Comparison of ENCODE assay signal across 39 mouse cellular contexts in genomic region chr8:43255695-43256094, GRCm38 (mm10). TPM values are rescaled to one million over a fixed set of nuclear protein-coding genes. Genes with fewer than 3 reads are reported as not detected.
"Had no signal": no experiment of that assay in that cellular context is flagged by ENCODE, and none has a peak within 500 bp of the region (broad histone marks: within the 10 kb centered on the region; RNA-seq: fewer than 3 reads in every experiment).

No protein-coding gene starts in this region.

- H3K4me3 ChIP-seq: gastrocnemius, adult 2 months; heart, embryonic 10.5 days; heart, embryonic 12.5 days; hindbrain, embryonic 10.5 days; hindbrain, embryonic 12.5 days; intestine, embryonic 15.5 days; layer of hippocampus, adult 2 months; left cerebral cortex, adult 2 months; limb, embryonic 10.5 days; limb, embryonic 12.5 days; liver, embryonic 13.5 days had no signal

- ATAC-seq: hindbrain, embryonic 16.5 days; inflammation-experienced regulatory T-cells, adult 6 months; intestine, embryonic 15.5 days; intestine, postnatal 0 days had no signal

- H3K4me1 ChIP-seq: heart, embryonic 10.5 days; heart, embryonic 12.5 days; hindbrain, embryonic 10.5 days; hindbrain, embryonic 12.5 days; intestine, embryonic 15.5 days; limb, embryonic 10.5 days; limb, embryonic 12.5 days; liver, embryonic 13.5 days had no signal

- H3K4me2 ChIP-seq: heart, embryonic 12.5 days; hindbrain, embryonic 12.5 days; hindbrain, embryonic 14.5 days; intestine, embryonic 15.5 days; limb, embryonic 12.5 days; liver, embryonic 11.5 days; liver, embryonic 13.5 days had no signal

- H3K27ac ChIP-seq: gastrocnemius, adult 2 months; heart, embryonic 10.5 days; hindbrain, embryonic 10.5 days; hindbrain, embryonic 12.5 days; hindbrain, embryonic 14.5 days; intestine, embryonic 15.5 days; layer of hippocampus, adult 2 months; left cerebral cortex, adult 2 months; limb, embryonic 10.5 days; limb, embryonic 12.5 days; liver, embryonic 13.5 days had no signal

- DNase-seq: gastrocnemius, adult 2 months; gastrocnemius, postnatal 10 days; gastrocnemius, postnatal 25 days; heart, adult 18-20 months; heart, postnatal 10 days; heart, postnatal 4 days; kidney, adult 18-20 months; kidney, adult 8-10 months; kidney, postnatal 10 days; kidney, postnatal 25 days; kidney, postnatal 4 days; liver; liver, embryonic 13.5 days had no signal

- H3K27me3 ChIP-seq: heart, embryonic 12.5 days; hindbrain, embryonic 12.5 days; intestine, embryonic 15.5 days; limb, embryonic 12.5 days; liver, embryonic 13.5 days had no signal

- H3K36me3 ChIP-seq: heart, embryonic 10.5 days; heart, embryonic 12.5 days; hindbrain, embryonic 10.5 days; hindbrain, embryonic 12.5 days; intestine, embryonic 15.5 days; limb, embryonic 10.5 days; limb, embryonic 12.5 days; liver, embryonic 13.5 days had no signal

- H3K9ac ChIP-seq: heart, embryonic 12.5 days; hindbrain, embryonic 12.5 days; hindbrain, embryonic 14.5 days; intestine, embryonic 15.5 days; limb, embryonic 12.5 days; liver, embryonic 13.5 days had no signal

- H3K9me3 ChIP-seq: heart, embryonic 10.5 days; hindbrain, embryonic 10.5 days; hindbrain, embryonic 12.5 days; intestine, embryonic 15.5 days; limb, embryonic 10.5 days; liver, embryonic 13.5 days had no signal

RNA-seq across cellular contexts. Expression of gene Zfp42, which starts 51.1 kb away (rescaled TPM):
- total RNA-seq: gastrocnemius, adult 2 months; gastrocnemius, postnatal 10 days; gastrocnemius, postnatal 25 days; gastrocnemius, postnatal 4 days; granulocyte monocyte progenitor cell, adult 5-6 weeks; heart, adult 18-20 months; heart, adult 8-10 months; heart, postnatal 10 days; heart, postnatal 25 days; heart, postnatal 4 days; layer of hippocampus, adult 2 months; layer of hippocampus, postnatal 10 days; layer of hippocampus, postnatal 25 days; left cerebral cortex, adult 2 months; left cerebral cortex, postnatal 14 days; left cerebral cortex, postnatal 36 days had no signal
- polyA plus RNA-seq: heart, embryonic 10.5 days; heart, embryonic 12.5 days; heart, embryonic 14.5 days; heart, embryonic 16.5 days; hindbrain, embryonic 10.5 days; hindbrain, embryonic 12.5 days; hindbrain, embryonic 14.5 days; hindbrain, embryonic 16.5 days; inflammation-experienced regulatory T-cells, adult 6 months; intestine, embryonic 15.5 days; intestine, postnatal 0 days; kidney, embryonic 14.5 days; kidney, embryonic 16.5 days; liver, embryonic 11.5 days; liver, embryonic 13.5 days had no signal
